Mouse (Mus musculus) lung, embryonic 14.5 days (tissue): ENCODE results near the gene Calhm6. TPM values are rescaled to one million over a fixed set of nuclear protein-coding genes. Genes with fewer than 3 reads are reported as not detected.

ENCODE experiments used
- ATAC-seq: fragments of 200-750 bp; cut with Nextera tagmentation; 2 replicates; pipeline ENCODE4 v1.8.0; 2017; ENCODE audit warnings: mild to moderate bottlenecking, moderate TSS enrichment, moderate library complexity; ENCODE audit not compliant: insufficient read depth
- DNase-seq: peaks from one replicate; pipeline ENCODE4 v3.0.0-alpha.2; 2015
- H3K27ac ChIP-seq: fragments of 300-500 bp; sonication (generic); 2 replicates; pipeline ENCODE4 v1.5.1; 2014; ENCODE audit warnings: low read depth, mild to moderate bottlenecking, moderate library complexity
- H3K27me3 ChIP-seq: fragments of 300-500 bp; sonication (generic); 2 replicates; pipeline ENCODE4 v1.6.1; 2014; ENCODE audit warnings: low read length, control low read depth; ENCODE audit not compliant: insufficient read depth
- H3K36me3 ChIP-seq: fragments of 300-500 bp; sonication (generic); 2 replicates; pipeline ENCODE4 v1.6.1; 2014; ENCODE audit warnings: control low read depth; ENCODE audit not compliant: insufficient read depth
- H3K4me1 ChIP-seq: fragments of 300-500 bp; sonication (generic); 2 replicates; pipeline ENCODE4 v1.6.1; 2014; ENCODE audit warnings: antibody characterized with exemption, control low read depth; ENCODE audit not compliant: insufficient read depth
- H3K4me2 ChIP-seq: fragments of 300-500 bp; sonication (generic); 2 replicates; pipeline ENCODE4 v1.6.1; 2014; ENCODE audit warnings: mild to moderate bottlenecking
- H3K4me3 ChIP-seq: fragments of 300-500 bp; sonication (generic); 2 replicates; pipeline ENCODE4 v1.5.1; 2014; ENCODE audit warnings: low read depth, low read length
- H3K9ac ChIP-seq: fragments of 300-500 bp; sonication (generic); 2 replicates; pipeline ENCODE4 v1.6.1; 2014
- H3K9me3 ChIP-seq: fragments of 300-500 bp; sonication (generic); 2 replicates; pipeline ENCODE4 v1.6.1; 2016; ENCODE audit warnings: low read depth, low read length, control low read depth
- CTCF ChIP-seq: IDR thresholded peaks from 2 replicates; pipeline ENCODE4 v1.5.1; 2016; ENCODE audit warnings: antibody characterized with exemption, low read depth
- WGBS: fragments of 180-500 bp; shearing (Covaris S2); extraction: QIAGEN DNeasy Blood & Tissue Kit; methylation state at CpG from one replicate; pipeline ENCODE4 v1.1.7; 2014; 5-methylcytosine and 5-hydroxymethylcytosine counted together
- polyA plus RNA-seq: library from polyadenylated mRNA; unstranded; fragments of >200 nt; fragmentation: Nextera tagmentation; extraction: Ambion mirVana; gene quantifications from 2 replicates; pipeline ENCODE4 v1.2.1, GENCODE M21; 2014

Gene Calhm6
- polyA plus RNA-seq, 1 experiment from 2014 or later, result 1.2 TPM

- Histone ChIP-seq H3K9me3 (no peaks in the 10 kb centered on the region), H3K36me3 (no peaks in the 10 kb centered on the region), H3K9ac (peak within 1 kb of the TSS; percentile 2; the same call in 1 of the 2 replicates), H3K27me3 (no peaks in the 10 kb centered on the region), H3K4me2 (peak within 1 kb of the TSS; percentile 57), H3K4me3 (peak within 1 kb of the TSS; percentile 21), H3K27ac (no peak within 1 kb of the TSS; the same call in 1 of the 2 replicates), H3K4me1 (no peaks in the 10 kb centered on the region)
- WGBS, result 12% methylated on average over 9 of the region's 9 CpGs
- DNase-seq (peak; percentile 87), ATAC-seq (peak; percentile 93)
- TF ChIP-seq CTCF, result peak; percentile 67
These were observed 31.3 kb downstream of the Calhm6 start, which contains the start of gene Calhm5 for GRCm38 (mm10) chr10:34096418-34096883. TSS of gene Calhm5 (minus strand) at chr10:34096519.

GRCm38 (mm10) chr10:34095964-34096363 lies 31.8 kb downstream of the Calhm6 start:
- Histone ChIP-seq H3K27me3 (no peaks in the 10 kb centered on the region), H3K9ac (peak overlapping the region; percentile 2; the same call in 1 of the 2 replicates), H3K4me1 (no peaks in the 10 kb centered on the region), H3K4me3 (peak overlapping the region; percentile 21), H3K36me3 (no peaks in the 10 kb centered on the region), H3K27ac (no peak overlapping the region; the same call in 1 of the 2 replicates), H3K4me2 (peak overlapping the region; percentile 57), H3K9me3 (no peaks in the 10 kb centered on the region)
- DNase-seq (no peak), ATAC-seq (peak; percentile 39)
- WGBS, result 54% methylated on average over 12 of the region's 12 CpGs
- TF ChIP-seq CTCF, result no peak

GRCm38 (mm10) chr10:34095147-34095546 lies 32.6 kb downstream of the Calhm6 start:
- TF ChIP-seq CTCF, result no peak
- no peaks in the 10 kb centered on the region for H3K9me3 ChIP-seq
- no peaks in the 10 kb centered on the region for H3K36me3 ChIP-seq
- no peaks in the 10 kb centered on the region for H3K4me1 ChIP-seq
- H3K4me3 ChIP-seq, result no peak overlapping the region
- WGBS, result 82% methylated on average over 2 of the region's 2 CpGs
- DNase-seq (no peak), ATAC-seq (no peak)
- H3K27me3 ChIP-seq, result no peaks in the 10 kb centered on the region
- H3K4me2 ChIP-seq, result no peak overlapping the region
- no peak overlapping the region for H3K27ac ChIP-seq
- H3K9ac ChIP-seq, result no peak overlapping the region

GRCm38 (mm10) chr10:34091888-34092287 lies 35.9 kb downstream of the Calhm6 start:
- Histone ChIP-seq H3K4me2 (no peak overlapping the region), H3K27ac (no peak overlapping the region), H3K9ac (no peak overlapping the region), H3K4me1 (no peaks in the 10 kb centered on the region), H3K9me3 (no peaks in the 10 kb centered on the region), H3K27me3 (no peaks in the 10 kb centered on the region), H3K36me3 (no peaks in the 10 kb centered on the region), H3K4me3 (no peak overlapping the region)
- no peak for ATAC-seq
- 54% methylated on average over 5 of the region's 5 CpGs for WGBS
- no peak for DNase-seq
- TF ChIP-seq CTCF, result no peak

GRCm38 (mm10) chr10:34090481-34090880 lies 37.3 kb downstream of the Calhm6 start:
- Histone ChIP-seq H3K27me3 (no peaks in the 10 kb centered on the region), H3K4me2 (no peak overlapping the region), H3K36me3 (no peaks in the 10 kb centered on the region), H3K9me3 (no peaks in the 10 kb centered on the region), H3K4me3 (no peak overlapping the region), H3K4me1 (no peaks in the 10 kb centered on the region), H3K27ac (no peak overlapping the region), H3K9ac (no peak overlapping the region)
- WGBS, result 88% methylated on average over 1 of the region's 1 CpGs
- DNase-seq, result peak; percentile 85
- no peak for ATAC-seq
- TF ChIP-seq CTCF, result no peak

GRCm38 (mm10) chr10:34089517-34089916 lies 38.3 kb downstream of the Calhm6 start:
- WGBS, result 76% methylated on average over 3 of the region's 3 CpGs

GRCm38 (mm10) chr10:34088515-34088914 lies 39.3 kb downstream of the Calhm6 start:
- Histone ChIP-seq H3K27me3 (no peaks in the 10 kb centered on the region), H3K4me3 (no peak overlapping the region), H3K4me1 (no peaks in the 10 kb centered on the region), H3K9me3 (no peaks in the 10 kb centered on the region), H3K27ac (no peak overlapping the region; the same call in 1 of the 2 replicates), H3K9ac (no peak overlapping the region), H3K36me3 (no peaks in the 10 kb centered on the region), H3K4me2 (no peak overlapping the region)
- WGBS, result 67% methylated on average over 2 of the region's 2 CpGs
- ATAC-seq, result peak; percentile 58; the same call in 1 of the 2 replicates
- DNase-seq, result peak; percentile 57
- TF ChIP-seq CTCF, result no peak

More at GRCm38 (mm10) chr10:34089517-34089916, 38.3 kb downstream of the Calhm6 start:
- Histone ChIP-seq H3K4me3 (no peak overlapping the region), H3K27ac (no peak overlapping the region), H3K4me2 (no peak overlapping the region), H3K9me3 (no peaks in the 10 kb centered on the region), H3K9ac (no peak overlapping the region), H3K4me1 (no peaks in the 10 kb centered on the region), H3K27me3 (no peaks in the 10 kb centered on the region), H3K36me3 (no peaks in the 10 kb centered on the region)
- DNase-seq, result no peak
- ATAC-seq, result no peak
- no peak for TF ChIP-seq CTCF
